Mouse (Mus musculus) urinary bladder, postnatal 14 days (tissue): ENCODE data around the gene Dchs1.
"Not testable (repeated sequence)": the region's sequence is repeated elsewhere in the genome, so short reads cannot be mapped to it uniquely, and the experiment has no call there.

Experiments
- DNase-seq: peaks from one replicate; pipeline ENCODE4 v3.0.0; 2021; ENCODE audit warnings: low spot score

The Dchs1 gene

DNA sequence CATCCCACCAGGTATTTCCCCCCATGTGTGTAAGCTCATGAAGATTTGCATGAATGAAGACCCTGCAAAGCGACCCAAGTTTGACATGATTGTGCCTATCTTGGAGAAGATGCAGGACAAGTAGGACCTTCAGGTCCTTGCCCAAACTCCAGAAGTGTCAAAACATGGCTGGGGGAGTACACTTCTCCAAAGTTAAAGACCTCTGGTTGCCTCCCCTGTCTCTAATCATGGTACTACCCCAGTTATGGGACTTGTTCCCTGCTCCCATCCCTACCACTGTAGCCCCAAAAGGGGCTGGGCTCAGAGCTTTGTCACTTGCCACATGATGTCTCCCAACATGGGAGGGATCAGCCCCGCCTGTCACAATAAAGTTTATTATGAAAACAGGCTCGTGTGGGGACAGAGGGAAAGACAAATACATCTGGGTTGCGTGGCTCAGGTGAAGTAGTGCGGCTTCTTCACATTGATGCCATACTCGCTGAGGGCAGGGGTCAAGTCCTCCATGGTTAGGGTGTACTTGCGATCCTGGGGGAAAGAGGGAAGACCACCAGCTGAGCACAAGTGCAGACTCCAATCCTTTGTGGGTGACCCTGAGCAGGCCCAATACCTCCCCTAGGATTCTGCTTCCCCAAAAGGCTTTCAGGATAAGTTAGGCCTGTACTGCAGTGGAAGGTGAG, 44.8 kb downstream of the Dchs1 start:
- DNase-seq: not testable (repeated sequence)

DNA sequence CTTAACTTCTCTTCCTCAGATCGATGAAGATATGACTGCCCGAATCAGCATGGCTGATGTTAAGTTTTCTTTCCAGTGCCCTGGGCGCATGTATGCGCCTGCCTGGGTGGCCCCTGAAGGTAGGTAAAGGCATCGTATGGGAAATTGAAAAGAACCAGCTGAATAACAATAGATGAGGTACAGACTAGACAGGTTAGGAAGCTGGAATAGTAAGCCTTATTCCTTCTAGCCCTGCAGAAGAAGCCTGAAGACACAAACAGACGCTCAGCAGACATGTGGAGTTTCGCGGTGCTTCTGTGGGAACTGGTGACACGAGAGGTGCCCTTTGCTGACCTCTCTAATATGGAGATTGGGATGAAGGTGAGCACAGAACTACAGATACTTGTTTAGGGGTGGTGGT, 45.5 kb downstream of the Dchs1 start:
- no peak for DNase-seq

DNA sequence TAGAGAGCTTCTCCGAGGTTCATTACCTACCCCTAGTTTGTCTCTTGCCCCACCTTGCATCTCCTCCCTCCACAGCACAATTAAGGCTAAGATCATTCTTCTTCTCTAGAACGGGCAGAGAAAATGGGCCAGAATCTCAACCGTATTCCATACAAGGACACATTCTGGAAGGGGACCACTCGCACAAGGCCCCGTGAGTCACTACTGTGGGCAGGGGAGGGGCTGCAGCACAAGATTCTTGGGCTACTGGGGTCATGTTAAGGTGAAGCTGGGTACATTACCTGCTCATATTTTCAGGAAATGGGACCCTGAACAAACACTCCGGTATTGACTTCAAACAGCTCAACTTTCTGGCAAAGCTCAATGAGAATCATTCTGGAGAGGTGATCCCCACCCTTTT, 46.6 kb downstream of the Dchs1 start:
- DNase-seq: no peak

DNA sequence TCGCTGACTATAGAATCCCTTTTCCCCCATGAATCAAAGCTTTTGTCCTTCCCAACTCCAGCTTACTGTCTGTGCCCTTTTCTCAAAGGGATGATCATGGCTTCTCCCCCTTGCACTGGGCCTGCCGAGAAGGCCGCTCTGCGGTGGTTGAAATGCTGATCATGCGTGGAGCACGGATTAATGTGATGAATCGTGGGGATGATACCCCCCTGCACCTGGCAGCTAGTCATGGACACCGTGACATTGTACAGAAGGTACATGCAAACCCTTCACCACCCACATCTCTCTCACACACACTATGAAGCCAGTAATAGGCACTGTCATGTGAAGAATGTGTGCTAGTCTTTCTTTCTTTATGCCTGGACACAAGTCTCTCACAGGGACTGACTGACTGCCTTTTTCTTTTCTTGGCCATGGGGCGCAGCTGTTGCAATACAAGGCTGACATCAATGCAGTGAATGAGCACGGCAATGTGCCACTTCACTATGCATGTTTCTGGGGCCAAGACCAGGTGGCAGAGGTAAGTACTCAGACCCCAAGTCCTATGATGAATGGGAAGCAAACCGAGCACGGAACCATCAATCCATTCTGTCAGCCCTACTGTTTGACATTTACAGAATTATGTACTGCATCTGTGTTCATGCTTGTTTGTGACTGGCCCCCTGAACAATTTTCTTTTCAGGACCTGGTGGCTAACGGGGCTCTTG, 47.2 kb downstream of the Dchs1 start:
- no peak for DNase-seq

DNA sequence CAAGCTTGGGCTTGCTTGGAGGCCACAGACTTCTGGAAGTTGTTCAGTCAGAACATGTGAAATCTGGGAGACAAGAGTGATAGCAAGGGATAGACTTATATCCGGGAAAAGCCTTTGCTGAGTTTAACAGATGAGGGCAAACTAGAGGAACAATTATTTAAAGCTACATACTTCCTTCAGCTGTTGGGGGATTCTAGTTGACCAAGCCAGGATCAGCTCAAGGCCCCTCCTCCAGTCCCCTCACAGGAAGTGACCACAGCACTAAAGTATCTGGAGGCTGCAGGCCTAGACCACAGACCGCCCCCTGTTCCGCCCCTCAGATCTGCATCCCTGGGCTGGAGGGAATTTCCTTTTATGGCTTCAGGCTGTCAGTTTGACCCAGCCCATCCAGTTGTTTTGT, 48.5 kb downstream of the Dchs1 start:
- peak; percentile 71 for DNase-seq

DNA sequence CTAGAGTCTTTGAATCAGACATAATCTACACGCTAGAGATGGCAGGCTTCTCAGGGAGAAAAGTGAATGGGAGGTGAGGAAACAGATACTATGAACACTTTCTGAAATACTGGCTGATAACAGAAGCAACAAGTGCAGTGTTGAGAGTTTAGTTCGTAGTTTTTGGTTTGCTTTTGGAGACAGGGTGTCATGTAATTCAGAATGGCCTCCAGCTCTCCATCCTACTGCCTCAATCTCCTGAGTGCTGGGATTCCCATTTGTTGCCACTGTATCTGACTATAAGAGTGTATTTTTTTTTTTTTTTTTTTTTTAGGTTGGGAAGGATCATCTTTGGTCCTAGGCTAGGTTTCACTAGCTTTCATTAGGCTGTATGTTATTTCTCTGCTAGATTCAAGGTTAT, 49.2 kb downstream of the Dchs1 start:
- no peak for DNase-seq

DNA sequence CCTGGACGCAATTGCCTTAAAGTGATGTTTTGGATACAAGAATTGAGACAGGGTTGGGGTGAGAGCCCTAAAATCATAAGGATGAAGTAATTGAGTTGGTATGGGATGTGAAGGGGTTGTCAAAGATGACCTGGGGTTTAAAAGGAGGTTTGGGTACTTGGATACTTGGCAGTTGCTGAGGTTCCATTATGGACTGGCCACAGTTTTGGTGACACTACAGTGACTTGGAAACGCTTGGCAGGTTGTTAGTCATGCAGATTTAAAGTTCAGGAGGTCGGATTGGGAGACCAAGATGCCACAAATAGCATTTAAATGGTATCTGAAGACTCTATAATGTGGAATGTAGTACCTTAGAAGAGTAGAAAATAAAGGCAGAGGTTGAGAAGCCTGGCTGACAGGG, 49.8 kb downstream of the Dchs1 start:
- no peak for DNase-seq

DNA sequence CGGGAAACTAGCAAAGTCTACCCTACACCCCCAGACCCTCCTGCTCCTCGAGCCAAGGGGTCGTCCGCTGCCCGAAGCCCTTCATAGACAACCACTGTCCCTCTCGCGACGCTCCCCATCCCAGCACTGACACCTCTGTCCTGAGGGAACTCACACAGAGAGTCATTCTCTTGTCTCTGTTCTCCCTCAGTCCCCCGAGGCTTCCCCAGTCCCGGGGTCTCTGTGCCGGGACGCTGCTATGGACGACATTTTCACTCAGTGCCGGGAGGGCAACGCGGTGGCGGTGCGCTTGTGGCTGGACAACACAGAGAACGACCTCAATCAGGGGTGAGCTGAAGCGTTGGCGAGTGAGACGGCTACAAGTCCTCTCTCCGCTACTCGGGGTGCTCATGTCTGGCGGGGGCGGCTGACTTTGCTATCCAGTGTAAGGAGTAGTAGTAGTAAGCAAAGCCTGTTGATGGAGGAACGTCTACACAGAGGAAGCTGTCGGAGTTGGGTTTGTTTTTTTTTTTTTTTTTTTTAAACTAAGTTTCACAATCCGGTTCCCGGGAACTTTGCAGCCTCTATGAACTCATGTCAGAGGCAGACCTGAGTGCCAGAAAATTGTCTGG, 50.4 kb downstream of the Dchs1 start, which contains the start of gene Rrp8:
Gene Rrp8, minus strand, starts transcription at position 475 of the 611 bp plus-strand sequence.
- peak; percentile 32 for DNase-seq

DNA sequence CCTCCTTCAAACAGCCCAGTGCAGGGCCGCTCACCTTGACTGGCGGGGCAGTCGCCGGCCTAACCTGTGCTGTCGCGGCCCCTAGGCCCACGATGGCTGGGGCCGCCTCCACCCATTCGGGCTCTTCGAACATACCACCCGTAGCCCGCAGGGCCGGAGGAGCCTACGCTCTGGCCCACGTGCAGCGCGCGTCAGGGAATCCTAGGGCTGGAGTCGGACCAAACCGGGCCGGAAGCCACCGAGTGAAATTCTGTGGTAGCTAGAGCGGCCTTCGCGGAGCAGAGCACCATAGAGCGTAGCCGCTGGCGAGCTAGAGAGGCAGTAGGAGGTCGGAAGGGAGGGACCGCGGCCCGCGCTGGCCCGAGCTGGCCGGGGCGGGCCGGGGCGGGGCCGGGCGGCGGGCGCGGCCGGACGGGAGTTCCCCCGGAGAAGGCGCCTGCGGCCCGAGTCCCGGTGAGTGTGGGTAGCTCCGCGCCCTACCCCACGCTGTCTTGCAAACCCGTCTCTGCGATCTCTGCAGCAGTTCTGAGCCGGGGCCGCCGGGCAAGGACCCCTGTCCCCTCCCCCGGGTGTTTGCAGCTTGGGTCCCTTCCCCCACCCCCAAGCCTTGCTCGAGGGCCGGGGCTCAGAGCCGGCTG, 51.1 kb downstream of the Dchs1 start, which contains the start of gene Ilk:
Gene Ilk, plus strand, starts transcription at position 329 of the 638 bp plus-strand sequence.
- peak; percentile 93 for DNase-seq

DNA sequence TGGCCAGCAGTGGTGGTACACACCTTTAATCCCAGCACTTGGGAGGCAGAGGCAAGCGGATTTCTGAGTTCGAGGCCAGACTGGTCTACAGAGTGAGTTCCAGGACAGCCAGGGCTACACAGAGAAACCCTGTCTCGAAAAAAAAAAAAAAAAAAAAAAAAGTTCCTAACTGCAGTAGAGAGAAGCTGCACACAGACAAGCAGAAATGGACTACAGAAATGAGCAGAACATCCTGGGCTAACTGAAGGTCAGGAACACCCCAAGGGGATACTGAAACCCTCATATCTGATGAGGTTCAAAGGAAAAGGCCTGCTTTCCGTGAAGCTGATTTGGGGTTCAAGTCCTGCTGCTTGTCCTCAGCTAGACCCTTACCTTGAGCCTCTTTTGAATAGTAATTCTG, 52.0 kb downstream of the Dchs1 start:
- not testable (repeated sequence) for DNase-seq

DNA sequence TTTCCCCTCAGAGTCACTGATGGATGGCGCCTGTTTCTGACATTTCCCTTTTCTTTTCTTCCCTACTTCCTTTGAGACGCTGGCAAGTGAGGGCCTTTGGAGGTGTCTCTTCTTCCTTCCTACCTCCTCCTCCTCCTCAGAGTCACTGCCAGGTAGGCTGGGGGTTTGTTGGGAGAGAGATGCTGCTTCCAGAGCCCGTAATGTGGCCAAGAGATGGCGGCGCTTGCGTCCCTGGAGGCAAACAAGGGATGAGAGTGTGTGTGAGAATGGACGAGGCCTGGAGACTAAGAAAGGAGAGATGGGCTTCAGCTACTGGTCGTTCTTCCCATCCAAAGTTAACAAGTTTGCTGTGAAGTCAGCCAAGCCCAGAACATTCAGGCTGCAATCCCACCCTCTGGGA, 52.6 kb downstream of the Dchs1 start:
- DNase-seq: no peak

DNA sequence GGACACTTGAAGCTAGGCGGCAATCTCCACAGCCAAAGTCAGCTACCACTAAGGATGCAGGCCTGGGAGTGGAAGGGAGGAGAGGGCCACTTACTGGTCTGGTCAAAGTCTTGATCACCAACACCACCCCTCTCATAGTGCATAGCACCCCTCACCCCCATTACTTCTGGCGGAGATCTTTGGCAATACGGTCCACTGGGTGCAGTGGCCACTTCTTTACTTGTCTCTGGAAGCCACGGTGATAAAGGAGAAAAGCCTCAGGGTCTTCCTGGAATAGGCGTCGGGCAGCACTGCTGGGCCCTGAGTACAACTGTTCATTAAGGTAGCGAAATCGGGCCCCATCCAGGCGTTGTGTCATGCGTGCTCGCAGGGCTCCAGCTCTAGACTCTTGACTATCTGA, 53.6 kb downstream of the Dchs1 start:
- DNase-seq: no peak

DNA sequence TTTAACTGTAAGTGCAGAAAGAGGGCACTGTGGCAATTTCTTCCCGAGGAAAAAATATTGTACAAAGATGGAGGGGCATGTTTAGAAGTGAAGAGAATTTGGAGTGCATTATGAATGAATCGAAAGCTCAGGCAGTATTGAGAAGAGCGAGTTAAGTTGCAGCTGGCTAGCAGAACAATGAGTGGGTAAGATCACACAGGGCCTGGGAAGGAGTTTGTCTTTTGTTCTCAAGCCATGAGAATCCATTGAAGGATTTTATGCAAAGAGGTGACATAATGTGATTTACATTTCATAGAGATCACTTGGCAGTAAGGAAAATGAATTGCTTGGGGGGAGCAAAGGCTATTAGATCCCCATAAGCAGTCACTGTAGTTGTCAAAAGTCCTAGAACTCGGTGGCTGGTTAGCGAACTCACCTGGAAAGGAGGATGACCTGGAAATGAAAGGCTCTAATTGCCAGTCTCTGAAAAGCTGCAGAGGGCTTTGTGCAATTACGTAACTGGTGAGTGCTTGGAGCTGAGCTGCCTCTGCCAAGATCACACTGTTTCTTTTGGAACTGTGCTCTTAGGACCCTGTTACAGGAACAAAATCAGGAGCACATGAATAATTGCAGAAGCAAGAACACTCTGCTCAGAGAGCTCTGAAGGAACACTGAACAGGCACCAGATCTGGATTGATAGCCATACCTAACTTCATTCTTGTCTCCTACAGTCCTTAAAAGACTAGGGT, 58.6 kb downstream of the Dchs1 start:
- DNase-seq: no peak

DNA sequence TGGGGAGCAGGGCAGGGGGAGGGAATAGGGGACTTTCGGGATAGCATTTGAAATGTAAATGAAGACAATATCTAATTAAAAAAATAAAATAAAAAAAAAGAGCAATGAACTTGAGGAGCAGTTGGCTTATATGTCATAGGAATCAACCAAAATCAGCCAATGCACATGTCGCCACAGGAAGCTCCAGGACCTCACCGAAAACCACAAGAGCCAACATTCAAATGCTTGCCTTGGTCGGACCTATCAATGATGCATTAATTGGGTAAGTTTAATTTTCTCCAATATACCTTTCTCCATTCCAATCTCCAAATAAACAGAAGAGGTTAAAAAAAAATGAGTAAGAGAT, 60.5 kb downstream of the Dchs1 start:
- no peak for DNase-seq

DNA sequence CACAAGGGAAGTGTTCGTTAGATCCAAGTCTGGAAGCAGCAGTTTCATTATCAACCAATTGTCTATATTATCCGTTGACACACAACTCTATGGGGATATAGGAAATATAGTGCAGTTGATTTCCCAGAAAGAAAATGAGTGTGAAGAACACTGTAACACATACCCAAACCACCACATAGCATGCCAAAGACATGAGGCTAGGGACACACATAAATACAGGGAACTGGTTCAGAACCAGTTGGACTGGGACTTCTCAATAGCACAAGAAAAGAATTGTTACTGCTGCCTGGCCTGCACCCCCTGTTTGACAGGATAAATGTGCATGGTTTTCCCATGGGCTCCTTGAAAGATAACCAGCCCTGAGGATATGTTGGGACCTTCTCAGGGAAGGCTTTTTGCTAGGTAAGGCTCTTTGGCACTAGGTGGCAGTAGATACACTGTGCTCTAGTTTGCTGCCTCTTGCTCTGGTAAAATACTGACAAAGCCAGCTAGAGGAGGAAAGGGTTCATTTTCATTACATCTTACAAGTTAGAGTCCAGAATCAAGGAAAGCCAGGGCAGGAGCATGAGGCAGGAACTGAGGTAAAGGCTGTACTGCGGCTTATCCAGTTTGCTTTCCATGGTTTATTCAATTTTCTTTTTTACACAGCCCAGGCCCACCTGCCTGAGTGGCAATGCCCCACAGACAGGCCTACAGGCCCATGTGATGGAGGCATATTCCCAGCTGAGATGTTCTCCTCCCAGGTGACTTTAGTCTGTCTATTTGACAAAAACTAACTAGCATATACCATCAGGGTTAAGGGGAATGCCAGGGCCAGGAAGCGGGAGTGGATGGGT, 61.1 kb downstream of the Dchs1 start:
- DNase-seq: peak; percentile 43

DNA sequence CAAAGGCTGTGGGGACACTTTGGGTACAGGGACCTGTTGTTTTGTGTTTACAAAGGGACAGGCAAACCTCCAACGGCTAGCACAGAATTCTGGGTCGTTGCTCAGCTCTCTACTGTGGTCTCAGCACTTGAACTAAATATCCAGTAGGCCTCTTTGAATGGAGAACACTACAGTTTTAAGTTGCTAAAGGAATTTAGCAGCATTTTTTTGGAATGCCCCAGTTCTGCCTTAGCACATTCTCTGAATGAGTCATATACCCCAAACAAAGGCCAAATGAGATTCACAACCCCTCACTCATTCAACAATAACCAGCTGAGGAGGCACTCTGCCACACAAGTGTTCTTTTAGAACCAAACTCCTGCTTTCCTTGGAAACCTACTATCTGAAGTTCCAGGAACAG, 65.5 kb downstream of the Dchs1 start:
- no peak for DNase-seq

DNA sequence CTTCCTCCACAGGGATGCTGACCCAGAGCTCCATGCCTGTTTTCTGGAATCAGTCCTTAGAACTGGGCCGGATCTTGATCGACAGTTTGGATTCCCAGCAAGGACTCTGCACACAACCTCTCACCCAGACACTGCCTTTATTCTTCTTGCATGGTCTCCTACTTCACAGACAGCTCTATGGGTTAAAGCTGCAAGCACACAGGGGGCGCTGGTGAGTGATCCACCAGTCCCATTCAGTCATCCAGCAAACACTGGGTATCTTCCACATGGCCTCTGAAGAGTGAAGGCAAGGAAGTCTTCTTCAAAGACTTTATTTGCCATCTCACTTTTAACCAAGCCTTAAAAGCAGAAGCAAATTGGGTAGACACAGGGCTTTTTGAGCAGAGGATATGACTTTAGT, 72.1 kb downstream of the Dchs1 start:
- DNase-seq: no peak

DNA sequence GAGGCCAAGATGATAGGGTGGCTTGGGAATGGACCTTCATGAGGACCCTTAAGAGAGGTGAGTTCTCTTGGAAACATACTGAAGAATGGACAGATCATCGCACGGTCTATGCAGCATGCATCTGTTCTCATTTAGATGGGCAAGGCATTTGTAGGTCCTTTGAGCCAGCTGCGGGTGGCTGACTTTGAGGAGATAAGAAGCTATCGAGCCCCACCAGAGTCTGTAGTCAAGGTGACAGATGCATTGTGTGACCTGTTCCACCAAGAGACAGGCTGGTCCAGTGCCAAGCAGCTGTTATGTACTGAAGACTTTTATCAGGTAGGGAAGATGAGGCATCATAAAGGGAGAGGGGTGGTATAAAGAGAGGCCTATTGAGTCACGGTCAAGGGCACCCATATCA, 78.7 kb downstream of the Dchs1 start:
- DNase-seq: no peak

DNA sequence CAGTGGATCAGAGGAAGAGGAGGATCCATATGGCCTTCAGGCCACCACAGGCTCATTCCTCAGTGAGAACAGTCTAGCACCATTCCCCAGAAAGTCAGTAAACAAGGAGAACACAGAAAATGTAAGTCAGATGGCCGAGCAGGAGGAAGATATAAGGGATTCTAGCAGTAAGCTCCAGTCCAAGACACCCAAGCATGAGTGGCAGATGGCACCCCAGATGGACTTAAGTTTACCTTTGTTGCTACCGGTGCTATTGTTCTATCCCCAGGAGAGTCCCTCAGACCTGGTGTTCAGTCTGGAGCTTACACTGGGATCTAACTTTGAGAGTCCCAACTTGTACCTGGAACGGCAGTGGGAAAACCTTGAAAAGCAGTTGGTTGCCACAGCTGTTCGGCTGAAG, 83.6 kb downstream of the Dchs1 start:
- DNase-seq: no peak

DNA sequence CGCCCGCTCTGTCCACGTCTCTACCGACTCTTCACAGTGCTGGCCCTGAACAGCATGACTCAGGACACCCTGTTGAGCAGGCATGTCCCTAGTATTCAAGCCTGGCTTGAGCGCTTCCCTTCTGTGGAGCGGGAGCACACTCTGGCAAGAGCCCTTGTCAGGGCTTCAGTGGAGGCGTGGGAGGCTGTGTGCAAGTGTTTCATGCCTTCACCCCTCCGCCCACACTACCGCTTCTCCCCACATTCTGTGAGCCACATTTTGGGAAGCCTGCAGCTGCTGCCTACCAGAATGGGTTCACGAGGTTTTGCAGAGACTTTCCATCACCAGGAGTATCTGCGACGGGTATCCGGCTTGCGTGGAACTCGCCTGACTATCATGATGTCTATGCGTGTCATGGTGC, 84.3 kb downstream of the Dchs1 start:
- no peak for DNase-seq
